Mouse (Mus musculus): ENCODE data around the gene Egfl7. TPM values are rescaled to one million over a fixed set of nuclear protein-coding genes. Genes with fewer than 3 reads are reported as not detected.
A peak's percentile ranks its signal among the peaks of the same experiment; 100 is the strongest.

Egfl7 gene
- polyA plus RNA-seq, 1 experiment: 105 TPM

- DNase-seq: no peak
- Histone ChIP-seq H3K27ac (ENCODE audit: control insufficient read depth, insufficient read depth, low read length) (no peak overlapping the region), H3K4me1 (replicated peaks; ENCODE audit: control insufficient read depth, insufficient read depth, low read length) (peaks cover 5% of the 10 kb centered on the region; the same call in 1 of the 2 replicates), H3K36me3 (ENCODE audit: control insufficient read depth, insufficient read depth, low read length) (no peaks in the 10 kb centered on the region), H3K4me3 (ENCODE audit: control insufficient read depth, insufficient read depth, low read length) (no peak overlapping the region), H3K27me3 (ENCODE audit: control insufficient read depth, insufficient read depth, low read length) (no peaks in the 10 kb centered on the region)
- WGBS: 71% methylated on average over 2 of the region's 2 CpGs
- TF ChIP-seq POLR2A (IDR thresholded peaks at IDR 0.05; ENCODE audit: control insufficient read depth, extremely low read depth, insufficient read depth, low read length, poor library complexity) (no peak), CTCF (IDR thresholded peaks at IDR 0.05; ENCODE audit: borderline replicate concordance, control insufficient read depth, extremely low read depth, insufficient read depth, low read length, poor library complexity) (no peak)
These were observed 41.4 kb downstream of the Egfl7 start for GRCm38 (mm10) chr2:26621246-26621645.

GRCm38 (mm10) chr2:26622984-26623383 is 43.2 kb downstream of the Egfl7 start:
- WGBS: 8% methylated on average over 5 of the region's 5 CpGs
- H3K4me3 ChIP-seq (ENCODE audit: control insufficient read depth, insufficient read depth, low read length): no peak overlapping the region
- DNase-seq: no peak
- peaks cover 8% of the 10 kb centered on the region; the same call in 1 of the 2 replicates for H3K4me1 ChIP-seq (replicated peaks; ENCODE audit: control insufficient read depth, insufficient read depth, low read length)
- no peak overlapping the region for H3K27ac ChIP-seq (ENCODE audit: control insufficient read depth, insufficient read depth, low read length)
- no peaks in the 10 kb centered on the region for H3K27me3 ChIP-seq (ENCODE audit: control insufficient read depth, insufficient read depth, low read length)
- no peaks in the 10 kb centered on the region for H3K36me3 ChIP-seq (ENCODE audit: control insufficient read depth, insufficient read depth, low read length)
- TF ChIP-seq POLR2A (IDR thresholded peaks at IDR 0.05; ENCODE audit: control insufficient read depth, extremely low read depth, insufficient read depth, low read length, poor library complexity) (no peak), CTCF (IDR thresholded peaks at IDR 0.05; ENCODE audit: borderline replicate concordance, control insufficient read depth, extremely low read depth, insufficient read depth, low read length, poor library complexity) (no peak)

GRCm38 (mm10) chr2:26625419-26625818 is 45.6 kb downstream of the Egfl7 start:
- no peak for DNase-seq
- Histone ChIP-seq H3K36me3 (ENCODE audit: control insufficient read depth, insufficient read depth, low read length) (no peaks in the 10 kb centered on the region), H3K27ac (ENCODE audit: control insufficient read depth, insufficient read depth, low read length) (no peak overlapping the region), H3K27me3 (ENCODE audit: control insufficient read depth, insufficient read depth, low read length) (no peaks in the 10 kb centered on the region), H3K4me3 (ENCODE audit: control insufficient read depth, insufficient read depth, low read length) (no peak overlapping the region), H3K4me1 (replicated peaks; ENCODE audit: control insufficient read depth, insufficient read depth, low read length) (peaks cover 20% of the 10 kb centered on the region)
- no peak for TF ChIP-seq CTCF (IDR thresholded peaks at IDR 0.05; ENCODE audit: borderline replicate concordance, control insufficient read depth, extremely low read depth, insufficient read depth, low read length, poor library complexity)
- no peak for TF ChIP-seq POLR2A (IDR thresholded peaks at IDR 0.05; ENCODE audit: control insufficient read depth, extremely low read depth, insufficient read depth, low read length, poor library complexity)
- 21% methylated on average over 3 of the region's 3 CpGs for WGBS

- H3K4me1 ChIP-seq (replicated peaks; ENCODE audit: control insufficient read depth, insufficient read depth, low read length): peaks cover 20% of the 10 kb centered on the region
- no peak overlapping the region for H3K4me3 ChIP-seq (ENCODE audit: control insufficient read depth, insufficient read depth, low read length)
- no peak for DNase-seq
- no peaks in the 10 kb centered on the region for H3K36me3 ChIP-seq (ENCODE audit: control insufficient read depth, insufficient read depth, low read length)
- TF ChIP-seq CTCF (IDR thresholded peaks at IDR 0.05; ENCODE audit: borderline replicate concordance, control insufficient read depth, extremely low read depth, insufficient read depth, low read length, poor library complexity): no peak
- no peak for TF ChIP-seq POLR2A (IDR thresholded peaks at IDR 0.05; ENCODE audit: control insufficient read depth, extremely low read depth, insufficient read depth, low read length, poor library complexity)
- H3K27me3 ChIP-seq (ENCODE audit: control insufficient read depth, insufficient read depth, low read length): no peaks in the 10 kb centered on the region
- no peak overlapping the region for H3K27ac ChIP-seq (ENCODE audit: control insufficient read depth, insufficient read depth, low read length)
- WGBS: 68% methylated on average over 3 of the region's 3 CpGs
These were observed 46.3 kb downstream of the Egfl7 start for GRCm38 (mm10) chr2:26626081-26626480.

GRCm38 (mm10) chr2:26627921-26628739 is 48.3 kb downstream of the Egfl7 start, which contains the start of gene Fam69b:
TSS of gene Fam69b (plus strand) at chr2:26628457.
- H3K4me3 ChIP-seq (ENCODE audit: control insufficient read depth, insufficient read depth, low read length): peak within 1 kb of the TSS; percentile 52
- peak; percentile 76 for DNase-seq
- WGBS: 2% methylated on average over 70 of the region's 70 CpGs
- H3K36me3 ChIP-seq (ENCODE audit: control insufficient read depth, insufficient read depth, low read length): no peaks in the 10 kb centered on the region
- no peak within 1 kb of the TSS for H3K27ac ChIP-seq (ENCODE audit: control insufficient read depth, insufficient read depth, low read length)
- TF ChIP-seq POLR2A (IDR thresholded peaks at IDR 0.05; ENCODE audit: control insufficient read depth, extremely low read depth, insufficient read depth, low read length, poor library complexity): no peak
- TF ChIP-seq CTCF (IDR thresholded peaks at IDR 0.05; ENCODE audit: borderline replicate concordance, control insufficient read depth, extremely low read depth, insufficient read depth, low read length, poor library complexity): no peak
- peaks cover 18% of the 10 kb centered on the region for H3K4me1 ChIP-seq (replicated peaks; ENCODE audit: control insufficient read depth, insufficient read depth, low read length)
- no peaks in the 10 kb centered on the region for H3K27me3 ChIP-seq (ENCODE audit: control insufficient read depth, insufficient read depth, low read length)

DNA sequence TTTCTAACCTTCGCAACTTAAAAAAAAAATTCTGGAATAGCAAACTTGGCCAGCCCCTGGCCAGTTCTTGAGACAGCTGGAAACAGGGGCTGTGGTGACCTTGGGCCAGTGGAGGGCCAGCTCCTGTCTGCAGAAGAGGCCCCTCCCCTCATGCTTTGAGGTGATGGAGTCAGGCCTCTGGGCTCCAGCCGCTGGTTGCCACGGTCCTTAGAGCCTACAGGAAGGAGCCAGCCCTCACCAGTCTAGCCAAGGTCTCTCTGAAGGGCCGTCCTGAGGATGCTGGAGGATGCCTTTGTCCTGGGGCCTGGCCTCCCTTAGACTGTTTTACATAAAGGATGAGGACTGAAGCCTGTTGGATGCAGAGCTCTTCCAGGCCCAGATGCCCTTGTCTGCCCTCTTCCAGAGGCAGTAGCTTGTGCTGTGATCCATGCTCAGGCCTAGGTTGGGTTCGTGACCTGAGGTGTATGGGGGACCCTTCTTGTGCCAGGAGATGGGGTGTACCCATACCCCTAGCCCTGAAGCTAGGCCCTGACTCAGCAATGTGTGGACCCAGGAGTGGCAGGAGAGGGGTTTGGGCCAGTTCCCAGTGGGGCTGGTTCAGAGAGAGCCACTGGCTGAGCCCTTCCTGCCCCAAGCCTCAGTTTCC is 49.1 kb downstream of the Egfl7 start:
- H3K4me1 ChIP-seq (replicated peaks; ENCODE audit: control insufficient read depth, insufficient read depth, low read length): peaks cover 17% of the 10 kb centered on the region
- WGBS: 11% methylated on average over 5 of the region's 5 CpGs
- peak overlapping the region; percentile 52 for H3K4me3 ChIP-seq (ENCODE audit: control insufficient read depth, insufficient read depth, low read length)
- no peak for TF ChIP-seq CTCF (IDR thresholded peaks at IDR 0.05; ENCODE audit: borderline replicate concordance, control insufficient read depth, extremely low read depth, insufficient read depth, low read length, poor library complexity)
- TF ChIP-seq POLR2A (IDR thresholded peaks at IDR 0.05; ENCODE audit: control insufficient read depth, extremely low read depth, insufficient read depth, low read length, poor library complexity): no peak
- DNase-seq: no peak
- H3K36me3 ChIP-seq (ENCODE audit: control insufficient read depth, insufficient read depth, low read length): no peaks in the 10 kb centered on the region
- H3K27ac ChIP-seq (ENCODE audit: control insufficient read depth, insufficient read depth, low read length): no peak overlapping the region
- H3K27me3 ChIP-seq (ENCODE audit: control insufficient read depth, insufficient read depth, low read length): no peaks in the 10 kb centered on the region

All from thymus, adult 2 months (tissue).